Mouse (Mus musculus) midbrain, embryonic 16.5 days (tissue): ENCODE data around the gene Fgfr2. TPM values are rescaled to one million over a fixed set of nuclear protein-coding genes. Genes with fewer than 3 reads are reported as not detected.
A peak's percentile ranks its signal among the peaks of the same experiment; 100 is the strongest.

Source experiments
- ATAC-seq: fragments of 200-750 bp; cut with Nextera tagmentation; 2 replicates; pipeline ENCODE4 v1.8.0; 2017; ENCODE audit warnings: moderate TSS enrichment
- H3K27ac ChIP-seq: fragments of 300-500 bp; sonication (generic); 2 replicates; pipeline ENCODE4 v1.5.1; 2014; ENCODE audit warnings: mild to moderate bottlenecking, low read length, mixed read lengths
- H3K27me3 ChIP-seq: fragments of 300-500 bp; sonication (generic); 2 replicates; pipeline ENCODE4 v1.6.1; 2014; ENCODE audit warnings: low read depth, low read length, mixed read lengths; ENCODE audit not compliant: control insufficient read depth, insufficient read depth
- H3K36me3 ChIP-seq: fragments of 300-500 bp; sonication (generic); 2 replicates; pipeline ENCODE4 v1.6.1; 2014; ENCODE audit warnings: mild to moderate bottlenecking, low read length, moderate library complexity, mixed read lengths; ENCODE audit not compliant: control insufficient read depth, insufficient read depth
- H3K4me1 ChIP-seq: fragments of 300-500 bp; sonication (generic); 2 replicates; pipeline ENCODE4 v1.6.1; 2014; ENCODE audit warnings: mild to moderate bottlenecking, low read length, mixed read lengths; ENCODE audit not compliant: control insufficient read depth, insufficient read depth
- H3K4me2 ChIP-seq: fragments of 300-500 bp; sonication (generic); 2 replicates; pipeline ENCODE4 v1.6.1; 2014; ENCODE audit warnings: mild to moderate bottlenecking, low read length, mixed read lengths
- H3K4me3 ChIP-seq: fragments of 300-500 bp; sonication (generic); 2 replicates; pipeline ENCODE4 v1.5.1; 2014; ENCODE audit warnings: low read depth, mild to moderate bottlenecking, low read length, moderate library complexity, mixed read lengths
- H3K9ac ChIP-seq: fragments of 300-500 bp; sonication (generic); 2 replicates; pipeline ENCODE4 v1.6.1; 2014; ENCODE audit warnings: low read depth, low read length, mixed read lengths
- H3K9me3 ChIP-seq: fragments of 300-500 bp; sonication (generic); replicated peaks from 2 replicates; pipeline ENCODE4 v1.6.1; 2014; ENCODE audit warnings: mild to moderate bottlenecking, low read length, mixed read lengths; ENCODE audit not compliant: control insufficient read depth, poor library complexity, severe bottlenecking
- WGBS: fragments of 180-500 bp; shearing (Covaris S2); extraction: QIAGEN DNeasy Blood & Tissue Kit; methylation state at CpG from one replicate; pipeline ENCODE4 v1.1.7; 2014; 5-methylcytosine and 5-hydroxymethylcytosine counted together
- polyA plus RNA-seq: library from polyadenylated mRNA; unstranded; fragments of >200 nt; fragmentation: Nextera tagmentation; extraction: Ambion mirVana; gene quantifications from 2 replicates; pipeline ENCODE4 v1.2.1, GENCODE M21; 2015

Fgfr2 gene
- polyA plus RNA-seq, 1 experiment from 2014 or later = 23.8 TPM

- H3K4me3 ChIP-seq = no peak overlapping the region
- 18% methylated on average over 9 of the region's 9 CpGs for WGBS
- no peaks in the 10 kb centered on the region for H3K36me3 ChIP-seq
- no peaks in the 10 kb centered on the region for H3K4me1 ChIP-seq
- no peaks in the 10 kb centered on the region for H3K27me3 ChIP-seq
- no peaks in the 10 kb centered on the region for H3K9me3 ChIP-seq
- H3K9ac ChIP-seq = no peak overlapping the region
- H3K4me2 ChIP-seq = peak overlapping the region; percentile 23
- ATAC-seq = no peak
- H3K27ac ChIP-seq = no peak overlapping the region
Measured at GRCm38 (mm10) chr7:130289428-130289790, 2833.7 kb downstream of the Fgfr2 start.

GRCm38 (mm10) chr7:130288719-130289427 lies 2834.3 kb downstream of the Fgfr2 start:
- H3K27me3 ChIP-seq = no peaks in the 10 kb centered on the region
- 41% methylated on average over 11 of the region's 11 CpGs for WGBS
- H3K4me3 ChIP-seq = no peak overlapping the region
- H3K27ac ChIP-seq = no peak overlapping the region
- H3K9me3 ChIP-seq = no peaks in the 10 kb centered on the region
- no peak overlapping the region for H3K9ac ChIP-seq
- H3K4me2 ChIP-seq = peak overlapping the region; percentile 23
- H3K4me1 ChIP-seq = no peaks in the 10 kb centered on the region
- no peaks in the 10 kb centered on the region for H3K36me3 ChIP-seq
- no peak for ATAC-seq

GRCm38 (mm10) chr7:130288248-130288647 lies 2834.9 kb downstream of the Fgfr2 start:
- no peaks in the 10 kb centered on the region for H3K36me3 ChIP-seq
- no peak overlapping the region for H3K9ac ChIP-seq
- no peak for ATAC-seq
- H3K4me2 ChIP-seq = no peak overlapping the region
- WGBS = 79% methylated on average over 7 of the region's 7 CpGs
- no peaks in the 10 kb centered on the region for H3K9me3 ChIP-seq
- H3K27me3 ChIP-seq = no peaks in the 10 kb centered on the region
- no peak overlapping the region for H3K27ac ChIP-seq
- H3K4me1 ChIP-seq = no peaks in the 10 kb centered on the region
- no peak overlapping the region for H3K4me3 ChIP-seq

DNA sequence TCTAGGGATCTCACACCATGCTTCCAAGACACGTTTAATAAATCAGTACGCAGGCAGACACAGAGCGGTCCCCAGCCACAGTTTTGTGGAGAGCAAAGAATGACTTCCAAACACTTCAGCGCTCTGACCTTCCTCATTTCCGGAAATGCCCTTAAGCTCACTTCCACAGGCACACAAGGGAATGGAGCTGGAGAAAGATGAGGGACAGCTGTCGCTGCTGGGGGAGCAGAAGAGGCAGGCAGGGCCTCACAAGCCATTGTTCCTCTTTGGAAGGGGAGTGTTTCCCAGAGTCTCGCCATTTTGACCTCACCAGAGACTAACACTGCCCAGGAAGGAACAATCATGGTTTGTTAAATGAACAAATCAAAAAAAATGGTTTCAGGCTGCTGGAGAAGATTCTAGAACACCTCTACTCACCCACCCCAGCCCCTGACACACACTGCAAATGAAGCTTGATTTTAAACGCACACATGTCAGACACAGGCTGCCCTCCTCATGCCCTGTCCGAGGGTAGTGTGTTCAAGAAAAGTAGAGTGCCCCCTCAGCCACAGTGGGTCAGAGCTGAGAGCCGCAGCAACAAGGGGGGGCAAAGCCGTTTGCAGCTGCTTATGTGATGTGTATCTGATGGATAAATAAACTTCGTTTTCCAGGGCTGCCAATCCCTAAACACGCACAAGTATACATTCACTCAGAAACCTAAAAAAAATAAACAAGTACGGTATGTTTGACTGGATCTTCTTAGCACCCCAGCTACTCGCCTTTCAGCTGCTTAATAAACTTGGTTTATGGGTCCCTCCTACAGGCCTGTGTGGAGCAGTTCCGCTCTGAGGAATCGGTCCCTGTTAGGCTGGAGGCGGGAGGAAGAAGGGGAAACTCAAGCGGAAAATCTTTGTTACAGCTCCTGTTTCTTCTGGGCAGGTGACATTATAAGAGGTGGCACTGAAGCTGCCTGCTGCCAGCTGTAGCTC lies 2844.1 kb downstream of the Fgfr2 start:
- Histone ChIP-seq H3K27me3 (peaks cover 5% of the 10 kb centered on the region; the same call in 1 of the 2 replicates), H3K9ac (no peak overlapping the region), H3K36me3 (no peaks in the 10 kb centered on the region), H3K4me3 (no peak overlapping the region), H3K4me1 (no peaks in the 10 kb centered on the region), H3K4me2 (no peak overlapping the region), H3K9me3 (no peaks in the 10 kb centered on the region), H3K27ac (no peak overlapping the region)
- ATAC-seq = no peak
- 62% methylated on average over 19 of the region's 19 CpGs for WGBS

DNA sequence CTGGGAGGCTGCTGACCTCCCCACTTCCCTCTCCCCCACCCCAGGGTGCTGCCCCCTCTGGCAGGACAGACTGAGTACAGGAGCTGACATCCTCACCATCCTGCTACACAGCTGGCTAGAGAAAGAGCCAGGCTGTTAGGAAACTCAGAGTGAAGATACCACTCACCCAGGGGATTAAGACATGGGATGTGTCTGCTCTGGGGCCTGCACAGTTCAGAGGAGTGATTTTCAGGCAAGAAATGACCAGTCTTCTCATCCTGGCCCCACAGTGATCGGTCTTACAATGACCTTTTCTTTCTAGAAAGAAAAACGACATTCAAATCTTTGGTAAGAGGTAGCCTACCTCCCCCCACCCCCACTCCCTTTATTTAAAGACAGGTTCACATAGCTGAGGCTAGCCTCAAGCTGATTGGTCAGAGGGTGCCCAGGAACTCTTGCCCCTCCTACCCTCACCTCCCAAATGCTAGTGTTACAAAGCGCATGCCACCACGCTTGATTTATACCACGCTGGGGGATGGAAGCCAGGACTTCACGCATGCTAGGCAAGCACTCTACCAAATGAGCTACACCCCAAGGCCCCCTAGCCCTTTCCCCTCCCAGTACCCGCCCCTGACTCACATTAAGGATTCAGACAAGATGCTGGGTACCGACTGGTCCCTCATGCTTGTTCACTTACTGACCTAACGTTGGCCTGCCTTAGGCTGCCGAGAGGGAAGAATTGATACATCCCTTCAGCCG lies 2845.0 kb downstream of the Fgfr2 start:
- Histone ChIP-seq H3K4me1 (0 out of 2 replicates have a peak, but pooled peaks cover 3% of the 10 kb centered on the region), H3K36me3 (no peaks in the 10 kb centered on the region), H3K4me3 (no peak overlapping the region), H3K9ac (no peak overlapping the region), H3K27ac (no peak overlapping the region), H3K9me3 (no peaks in the 10 kb centered on the region), H3K4me2 (no peak overlapping the region), H3K27me3 (peaks cover 5% of the 10 kb centered on the region; the same call in 1 of the 2 replicates)
- ATAC-seq = no peak
- 58% methylated on average over 11 of the region's 11 CpGs for WGBS

- Histone ChIP-seq H3K36me3 (no peaks in the 10 kb centered on the region), H3K9ac (no peak overlapping the region), H3K27me3 (peaks cover 10% of the 10 kb centered on the region; the same call in 1 of the 2 replicates), H3K4me2 (no peak overlapping the region), H3K9me3 (no peaks in the 10 kb centered on the region), H3K4me3 (no peak overlapping the region), H3K4me1 (peaks cover 3% of the 10 kb centered on the region; the same call in 1 of the 2 replicates), H3K27ac (no peak overlapping the region)
- ATAC-seq = no peak
- WGBS = 15% methylated on average over 16 of the region's 16 CpGs
Measured at GRCm38 (mm10) chr7:130273265-130273664, 2849.9 kb downstream of the Fgfr2 start.

- no peak overlapping the region for H3K4me3 ChIP-seq
- no peaks in the 10 kb centered on the region; the same call in 1 of the 2 replicates for H3K9me3 ChIP-seq
- H3K9ac ChIP-seq = no peak overlapping the region
- WGBS = 87% methylated on average over 5 of the region's 5 CpGs
- no peak for ATAC-seq
- H3K27ac ChIP-seq = no peak overlapping the region
- H3K4me2 ChIP-seq = no peak overlapping the region
- no peaks in the 10 kb centered on the region for H3K36me3 ChIP-seq
- peaks cover 5% of the 10 kb centered on the region; the same call in 1 of the 2 replicates for H3K27me3 ChIP-seq
- H3K4me1 ChIP-seq = peaks cover 8% of the 10 kb centered on the region; the same call in 1 of the 2 replicates
Measured at GRCm38 (mm10) chr7:130270807-130271206, 2852.3 kb downstream of the Fgfr2 start.

- Histone ChIP-seq H3K4me1 (peaks cover 15% of the 10 kb centered on the region), H3K36me3 (no peaks in the 10 kb centered on the region), H3K9me3 (no peaks in the 10 kb centered on the region; the same call in 1 of the 2 replicates), H3K27ac (no peak overlapping the region), H3K4me3 (no peak overlapping the region), H3K9ac (no peak overlapping the region), H3K27me3 (peaks cover 5% of the 10 kb centered on the region; the same call in 1 of the 2 replicates), H3K4me2 (no peak overlapping the region)
- 20% methylated on average over 16 of the region's 16 CpGs for WGBS
- ATAC-seq = no peak
Measured at GRCm38 (mm10) chr7:130269124-130269867, 2853.9 kb downstream of the Fgfr2 start.
